Mouse (Mus musculus) cerebellum, postnatal 10 days (tissue): Measurements from ENCODE around the gene Impdh1.
"Not testable (repeated sequence)": the region's sequence is repeated elsewhere in the genome, so short reads cannot be mapped to it uniquely, and the experiment has no call there.

Experiments
- DNase-seq, 2 experiments: peaks; one replicate each; pipeline ENCODE4 v3.0.0; 2021; ENCODE audit warnings: mixed read lengths in 2 of 2

The Impdh1 gene

DNA sequence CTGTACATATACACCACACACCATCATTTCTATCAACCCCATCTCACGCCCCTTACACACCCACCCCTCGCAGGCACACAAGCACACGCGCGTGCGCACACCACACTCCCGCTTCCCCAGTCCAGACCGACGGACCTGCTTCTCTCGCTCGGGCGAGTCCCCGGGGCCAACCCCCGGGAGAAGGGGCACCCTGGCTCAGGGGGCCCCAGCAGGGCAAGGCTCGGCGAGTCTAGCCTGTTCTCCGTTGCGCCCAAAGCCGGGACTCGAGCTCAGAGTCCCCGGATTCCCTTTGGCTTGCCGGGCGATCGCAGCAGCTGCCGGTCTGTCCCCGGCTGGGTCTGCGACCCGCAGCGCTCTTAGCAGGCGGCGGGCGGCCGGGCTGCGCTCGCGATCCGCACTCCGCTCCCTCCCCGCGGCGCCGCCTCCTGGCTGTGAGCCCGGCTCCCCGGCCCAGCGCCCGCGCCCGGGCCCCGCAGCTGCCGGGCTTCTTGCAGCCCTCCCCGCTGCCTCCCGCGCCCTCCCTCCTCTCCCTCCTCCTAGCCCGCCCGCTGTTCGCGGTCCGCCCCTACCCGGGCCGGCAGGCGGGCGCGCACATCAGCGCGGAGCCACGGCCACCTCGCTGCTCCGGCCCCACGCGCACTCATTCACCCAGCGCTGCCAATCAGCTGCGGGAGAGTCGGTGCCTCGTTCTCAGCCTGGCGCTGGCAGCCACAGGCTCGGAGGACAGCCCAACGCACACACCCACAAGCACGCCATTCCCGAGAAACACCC lies 37.1 kb downstream of the Impdh1 start, which contains the start of gene Prrt4:
TSS of gene Prrt4 (minus strand) at position 697 of the 771 bp plus-strand sequence.
- peak; percentile 76 to 81 for DNase-seq

DNA sequence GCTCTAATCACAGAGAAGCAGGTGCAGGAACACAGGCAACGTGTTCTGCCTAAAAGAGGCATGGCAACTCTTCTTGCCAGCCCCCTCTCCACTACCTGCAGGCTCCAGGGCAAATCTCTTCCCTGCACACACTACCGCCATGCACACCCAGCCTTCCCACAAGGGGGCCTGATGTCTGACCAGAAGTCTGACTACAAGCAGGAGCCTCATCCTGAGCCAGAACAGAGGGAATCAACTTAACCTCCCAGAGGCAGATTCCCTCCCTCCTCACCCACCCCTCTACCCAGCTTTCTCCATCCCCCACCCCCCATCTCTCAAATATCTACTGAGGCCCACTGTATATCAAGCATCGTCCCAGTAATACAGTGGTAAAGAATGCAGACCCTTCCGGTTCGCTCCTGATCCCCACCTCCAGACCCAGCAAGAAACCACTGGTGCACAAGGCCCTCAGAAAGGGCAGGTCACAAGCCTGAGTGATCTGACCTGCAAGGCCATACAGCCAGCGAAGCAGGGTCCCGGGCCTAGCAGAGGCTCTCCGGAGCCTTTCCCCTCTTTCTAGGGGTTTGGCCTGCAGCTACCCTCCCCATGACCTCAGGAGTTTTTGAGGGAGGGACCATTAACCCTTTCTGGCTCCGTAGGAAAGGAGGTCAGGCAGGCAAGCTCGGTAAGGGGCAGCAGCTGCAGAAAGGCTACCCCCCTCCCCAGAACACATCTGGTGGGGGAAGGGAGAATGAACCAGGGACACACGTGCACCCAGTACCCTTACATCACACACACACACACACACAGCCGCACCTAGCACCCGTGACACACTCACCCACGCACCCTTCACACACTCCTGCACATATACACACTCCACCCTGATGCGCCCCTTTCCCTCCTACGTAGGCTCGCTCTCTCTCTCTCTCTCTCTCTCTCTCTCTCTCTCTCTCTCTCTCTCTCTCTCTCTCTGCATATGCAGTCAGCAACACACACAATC lies 38.0 kb downstream of the Impdh1 start:
- DNase-seq: no peak

DNA sequence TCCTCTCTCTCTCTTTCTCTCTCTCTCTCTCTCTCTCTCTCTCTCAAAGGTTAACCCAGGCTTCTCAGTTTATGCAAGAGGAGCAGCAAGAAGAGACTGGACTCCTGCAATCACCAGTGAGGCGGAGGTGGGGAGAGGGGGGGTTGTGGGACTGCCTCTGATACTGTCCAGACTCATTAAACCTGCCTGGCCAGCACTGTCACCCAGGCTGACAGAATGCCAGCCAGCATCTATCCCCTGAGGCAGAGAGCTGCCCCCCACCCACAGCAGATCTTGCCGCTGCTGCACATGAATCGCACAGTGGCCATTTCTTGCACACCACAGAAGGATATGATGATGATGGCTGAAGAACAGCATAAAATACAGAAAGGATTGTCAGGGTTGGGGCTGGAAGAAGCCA lies 41.1 kb downstream of the Impdh1 start:
- DNase-seq: no peak

- no peak for DNase-seq
Observed at GRCm38 (mm10) chr6:29174368-29174767, 41.8 kb downstream of the Impdh1 start.

- peak; percentile 86 for DNase-seq
Observed at GRCm38 (mm10) chr6:29170952-29171388, 45.2 kb downstream of the Impdh1 start.

- DNase-seq: peak; percentile 48 to 57
Observed at GRCm38 (mm10) chr6:29170063-29170921, 45.9 kb downstream of the Impdh1 start.

DNA sequence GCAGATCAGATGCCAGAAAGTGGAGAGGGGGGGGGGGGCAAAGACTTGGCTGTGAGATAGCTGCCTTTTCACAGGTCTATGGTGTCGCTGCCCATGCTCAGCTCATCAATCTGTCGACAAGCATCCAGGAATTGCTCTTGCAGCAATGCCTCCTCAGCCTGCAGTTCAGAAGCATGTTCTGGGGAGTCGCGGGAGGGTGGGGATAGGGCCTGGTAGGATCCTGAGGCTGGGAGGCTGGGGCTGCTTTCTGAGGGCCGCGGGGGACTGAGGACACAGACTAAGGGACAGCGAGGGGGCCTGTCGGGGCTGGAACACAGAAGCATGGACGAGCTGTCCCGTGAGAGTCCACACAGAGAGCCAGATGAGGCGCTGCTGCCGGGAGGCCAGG lies 46.5 kb downstream of the Impdh1 start:
- peak in 1 of 2 experiments; percentile 23 for DNase-seq

GRCm38 (mm10) chr6:29168871-29169270 lies 47.3 kb downstream of the Impdh1 start:
- DNase-seq: no peak

- DNase-seq: peak; percentile 76 to 82
Observed at GRCm38 (mm10) chr6:29166196-29166595, 50.0 kb downstream of the Impdh1 start.

DNA sequence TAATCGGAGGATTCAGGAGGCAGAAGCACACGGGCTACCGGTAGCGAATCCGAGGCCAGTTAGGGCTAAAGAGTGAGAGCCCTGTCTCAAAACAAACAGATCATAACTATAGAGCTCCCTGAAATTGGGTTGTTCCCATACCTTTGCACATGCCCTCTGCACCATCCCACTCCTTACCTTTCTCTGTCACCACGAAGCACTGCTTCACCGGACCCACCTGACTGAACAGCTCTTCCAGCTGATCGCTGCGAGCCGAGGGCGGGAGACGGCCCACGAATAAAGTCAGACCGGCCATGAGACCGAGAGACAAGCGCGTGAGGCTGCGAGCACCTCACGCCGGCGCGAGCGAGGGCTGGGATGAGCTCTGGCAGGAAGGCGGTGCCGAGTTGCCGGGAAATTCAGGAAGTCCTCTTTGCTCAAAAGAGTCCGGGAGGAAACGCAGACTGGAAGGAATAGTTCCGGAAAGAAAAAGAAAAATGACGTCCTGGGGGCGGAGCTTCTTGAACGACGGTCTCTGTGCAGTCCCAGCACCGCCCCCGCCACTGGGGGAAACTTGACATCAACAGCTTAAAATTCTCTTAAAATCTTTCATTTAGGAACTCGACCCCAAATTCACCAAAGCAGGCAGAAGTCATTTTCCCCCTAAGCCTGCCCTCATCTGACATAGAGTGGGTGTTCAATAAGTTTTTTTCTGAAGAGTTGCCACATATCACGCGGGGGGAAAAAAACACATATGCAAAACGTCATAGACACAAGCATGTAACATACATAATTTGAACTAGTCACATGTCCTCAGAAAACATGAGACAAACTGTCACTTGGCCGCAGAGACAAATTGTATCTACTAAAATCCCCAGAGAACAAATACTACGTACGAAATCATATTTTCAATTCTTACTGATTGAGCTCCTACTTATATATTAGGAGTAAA lies 51.6 kb downstream of the Impdh1 start, which contains the start of gene Rbm28:
TSS of gene Rbm28 (minus strand) at position 693 of the 931 bp plus-strand sequence.
- peak; percentile 91 to 93 for DNase-seq

GRCm38 (mm10) chr6:29161291-29161690 lies 54.9 kb downstream of the Impdh1 start:
- DNase-seq: not testable (repeated sequence)

- no peak for DNase-seq
Observed at GRCm38 (mm10) chr6:29160786-29161185, 55.4 kb downstream of the Impdh1 start.

- DNase-seq: no peak
Observed at GRCm38 (mm10) chr6:29156326-29156725, 59.8 kb downstream of the Impdh1 start.
